8 mouse cellular contexts compared by ENCODE assay signal in genomic region chr5:100917252-100917774, GRCm38 (mm10).
DNase-seq lines count a peak whose midpoint lies in the region; ATAC-seq lines count a peak whose summit lies in the region.

No protein-coding gene starts in this region.

- no peak overlapping the region for H3K4me3 ChIP-seq in intestine, embryonic 15.5 days (replicated peaks)
- no peak overlapping the region for H3K4me3 ChIP-seq in limb, embryonic 10.5 days
- no peak overlapping the region for H3K4me3 ChIP-seq in neural tube, embryonic 11.5 days (ENCODE audit: low read depth, low read length)

- peaks cover 3% of the 10 kb centered on the region; the same call in 1 of the 2 replicates for H3K27me3 ChIP-seq in intestine, embryonic 15.5 days (replicated peaks)
- H3K27me3 ChIP-seq in limb, embryonic 10.5 days (ENCODE audit: low read depth, poor library complexity, severe bottlenecking), result peaks cover 9% of the 10 kb centered on the region; the same call in 1 of the 2 replicates
- H3K27me3 ChIP-seq in neural tube, embryonic 11.5 days (ENCODE audit: control insufficient read depth, insufficient read depth, low read length), result 0 out of 2 replicates have a peak, but pooled peaks cover 3% of the 10 kb centered on the region

- no peaks in the 10 kb centered on the region for H3K36me3 ChIP-seq in intestine, embryonic 15.5 days
- H3K36me3 ChIP-seq in limb, embryonic 10.5 days, result no peaks in the 10 kb centered on the region
- no peaks in the 10 kb centered on the region for H3K36me3 ChIP-seq in neural tube, embryonic 11.5 days (ENCODE audit: control insufficient read depth, insufficient read depth, low read length)

- no peaks in the 10 kb centered on the region for H3K9me3 ChIP-seq in intestine, embryonic 15.5 days
- H3K9me3 ChIP-seq in limb, embryonic 10.5 days (replicated peaks), result no peaks in the 10 kb centered on the region
- no peaks in the 10 kb centered on the region for H3K9me3 ChIP-seq in neural tube, embryonic 11.5 days (ENCODE audit: control insufficient read depth, low read length)

- no peak overlapping the region for H3K4me2 ChIP-seq in intestine, embryonic 15.5 days (replicated peaks)
- no peak overlapping the region for H3K4me2 ChIP-seq in neural tube, embryonic 11.5 days (ENCODE audit: low read depth)

- peak; percentile 47 for DNase-seq in layer of hippocampus, adult 11-12 months (ENCODE audit: low spot score)
- DNase-seq in layer of hippocampus, adult 9-11 months, result no peak
- peak; percentile 15 for DNase-seq in adrenal gland, adult 8-10 months
- DNase-seq in embryo, embryonic 9.5 days (ENCODE audit: extremely low spot score), result peak; percentile 70
- DNase-seq in limb, embryonic 10.5 days (ENCODE audit: low spot score), result peak; percentile 84
- peak; percentile 73 for DNase-seq in neural tube, embryonic 11.5 days (ENCODE audit: low spot score)
- DNase-seq in thymus, adult 18-20 months, result peak; percentile 28

- WGBS in intestine, embryonic 15.5 days, result 22% methylated on average over 15 of the region's 15 CpGs
- 23% methylated on average over 15 of the region's 15 CpGs for WGBS in limb, embryonic 10.5 days
- WGBS in neural tube, embryonic 11.5 days, result 21% methylated on average over 15 of the region's 15 CpGs

- peak; percentile 21 for ATAC-seq in intestine, embryonic 15.5 days
- ATAC-seq in neural tube, embryonic 11.5 days (ENCODE audit: insufficient read depth, low FRiP score, low TSS enrichment), result no peak

- H3K9ac ChIP-seq in intestine, embryonic 15.5 days, result no peak overlapping the region
- H3K9ac ChIP-seq in neural tube, embryonic 11.5 days (ENCODE audit: low read length), result no peak overlapping the region

- no peaks in the 10 kb centered on the region for H3K4me1 ChIP-seq in intestine, embryonic 15.5 days (replicated peaks)
- no peaks in the 10 kb centered on the region for H3K4me1 ChIP-seq in limb, embryonic 10.5 days
- H3K4me1 ChIP-seq in neural tube, embryonic 11.5 days (ENCODE audit: control insufficient read depth, insufficient read depth, low read length), result no peaks in the 10 kb centered on the region

- no peak overlapping the region for H3K27ac ChIP-seq in intestine, embryonic 15.5 days
- no peak overlapping the region for H3K27ac ChIP-seq in limb, embryonic 10.5 days
- no peak overlapping the region for H3K27ac ChIP-seq in neural tube, embryonic 11.5 days (ENCODE audit: low read depth, low read length)
